Mouse (Mus musculus) E14TG2a.4 (cell line): ENCODE results near the gene Tcf7l2.

ENCODE experiments used
- CTCF ChIP-seq: conservative IDR thresholded peaks from 2 replicates; pipeline ENCODE4 v1.5.1; 2014; ENCODE audit warnings: low read length
- NANOG ChIP-seq: IDR thresholded peaks from 2 replicates; pipeline ENCODE4 v1.6.1; 2014; ENCODE audit warnings: borderline replicate concordance, low read length, mixed read lengths
- POU5F1 ChIP-seq: IDR thresholded peaks from 2 replicates; pipeline ENCODE4 v1.6.1; 2014; ENCODE audit warnings: low read length, borderline replicate concordance

DNA sequence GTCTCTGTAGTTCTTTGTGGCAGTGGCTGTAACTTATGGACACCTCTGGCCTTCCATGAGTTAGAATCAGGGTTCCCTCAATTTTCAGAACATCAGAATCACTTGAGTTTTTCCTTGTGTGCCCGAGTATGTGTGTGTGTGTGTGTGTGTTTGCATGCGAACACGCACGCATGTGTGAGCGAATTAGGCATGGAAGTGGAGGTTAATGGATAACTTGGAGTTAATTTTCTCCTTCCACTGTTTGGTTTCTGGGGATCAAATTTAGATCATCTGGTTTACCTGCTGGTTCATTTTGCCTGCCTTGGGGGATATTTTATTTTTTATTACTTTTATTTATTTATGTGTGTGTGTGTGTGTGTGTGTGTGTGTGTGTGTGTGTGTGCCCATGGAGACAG is 53.3 kb downstream of the Tcf7l2 start:
- no peak for TF ChIP-seq CTCF
- no peak for TF ChIP-seq NANOG
- no peak for TF ChIP-seq POU5F1
